Mouse (Mus musculus) heart, postnatal 0 days (tissue): ENCODE measurements around the gene Dmrtb1. TPM values are rescaled to one million over a fixed set of nuclear protein-coding genes. Genes with fewer than 3 reads are reported as not detected.

Experiments
- ATAC-seq: fragments of 200-750 bp; cut with Nextera tagmentation; 2 replicates; pipeline ENCODE4 v1.8.0; 2017; ENCODE audit warnings: low read depth, moderate number of reproducible peaks, moderate library complexity; ENCODE audit not compliant: insufficient read depth
- DNase-seq: peaks from one replicate; pipeline ENCODE4 v3.0.0-alpha.2; 2016; ENCODE audit warnings: low spot score
- H3K27ac ChIP-seq: fragments of 300-500 bp; sonication (generic); 2 replicates; pipeline ENCODE4 v1.5.1; 2014; ENCODE audit warnings: low read depth, mild to moderate bottlenecking
- H3K27me3 ChIP-seq: fragments of 300-500 bp; sonication (generic); 2 replicates; pipeline ENCODE4 v1.6.1; 2014; ENCODE audit warnings: low read length, mixed read lengths; ENCODE audit not compliant: control insufficient read depth, insufficient read depth
- H3K36me3 ChIP-seq: fragments of 300-500 bp; sonication (generic); replicated peaks from 2 replicates; pipeline ENCODE4 v1.6.1; 2014; ENCODE audit warnings: low read length, mixed read lengths; ENCODE audit not compliant: control insufficient read depth, insufficient read depth
- H3K4me1 ChIP-seq: fragments of 300-500 bp; sonication (generic); 2 replicates; pipeline ENCODE4 v1.6.1; 2014; ENCODE audit warnings: antibody characterized with exemption; ENCODE audit not compliant: control insufficient read depth, insufficient read depth
- H3K4me2 ChIP-seq: fragments of 300-500 bp; sonication (generic); 2 replicates; pipeline ENCODE4 v1.6.1; 2014; ENCODE audit warnings: low read depth, mild to moderate bottlenecking, low read length, moderate library complexity
- H3K4me3 ChIP-seq: fragments of 300-500 bp; sonication (generic); 2 replicates; pipeline ENCODE4 v1.5.1; 2014; ENCODE audit warnings: low read depth, low read length
- H3K9ac ChIP-seq: fragments of 300-500 bp; sonication (generic); replicated peaks from 2 replicates; pipeline ENCODE4 v1.6.1; 2014; ENCODE audit warnings: low read depth, low read length, mixed read lengths
- H3K9me3 ChIP-seq: fragments of 300-500 bp; sonication (generic); replicated peaks from 2 replicates; pipeline ENCODE4 v1.6.1; 2016; ENCODE audit warnings: low read length; ENCODE audit not compliant: control insufficient read depth
- CTCF ChIP-seq: IDR thresholded peaks from 2 replicates; pipeline ENCODE4 v1.5.1; 2016; ENCODE audit warnings: antibody characterized with exemption, control low read depth, low read depth
- EP300 ChIP-seq: IDR thresholded peaks from 2 replicates; pipeline ENCODE4 v1.6.1; 2016; ENCODE audit warnings: antibody characterized with exemption, low read depth
- WGBS: fragments of 180-500 bp; shearing (Covaris S2); extraction: QIAGEN DNeasy Blood & Tissue Kit; methylation state at CpG from one replicate; pipeline ENCODE4 v1.1.7; 2014; 5-methylcytosine and 5-hydroxymethylcytosine counted together
- polyA plus RNA-seq: library from polyadenylated mRNA; unstranded; fragments of >200 nt; fragmentation: Nextera tagmentation; extraction: Ambion mirVana; gene quantifications from 2 replicates; pipeline ENCODE4 v1.2.1, GENCODE M21; 2015
- total RNA-seq: library from RNA; depleted of rRNA; stranded (reverse); fragments of >200 nt; gene quantifications from 2 replicates; pipeline ENCODE4 v1.2.3, GENCODE M21; 2014; ENCODE audit warnings: low replicate concordance

Dmrtb1 gene
- total and polyA plus RNA-seq, 2 experiments from 2014 or later, result not detected

GRCm38 (mm10) chr4:107680311-107681098 lies 3.5 kb downstream of the Dmrtb1 start:
- 26% methylated on average over 15 of the region's 15 CpGs for WGBS
- no peak for ATAC-seq
- H3K27me3 ChIP-seq, result peaks cover 7% of the 10 kb centered on the region; the same call in 1 of the 2 replicates

GRCm38 (mm10) chr4:107675645-107676044 lies 8.4 kb downstream of the Dmrtb1 start:
- Histone ChIP-seq H3K4me1 (no peaks in the 10 kb centered on the region), H3K27ac (no peak overlapping the region), H3K9ac (no peak overlapping the region), H3K36me3 (no peaks in the 10 kb centered on the region), H3K9me3 (no peaks in the 10 kb centered on the region), H3K4me2 (no peak overlapping the region), H3K4me3 (no peak overlapping the region), H3K27me3 (peaks cover 28% of the 10 kb centered on the region)
- no peak for ATAC-seq
- TF ChIP-seq EP300 (no peak), CTCF (no peak)
- 67% methylated on average over 10 of the region's 10 CpGs for WGBS
- DNase-seq, result no peak

More at GRCm38 (mm10) chr4:107680311-107681098, 3.5 kb downstream of the Dmrtb1 start:
- no peaks in the 10 kb centered on the region for H3K9me3 ChIP-seq
- H3K27ac ChIP-seq, result no peak overlapping the region
- no peak overlapping the region for H3K4me2 ChIP-seq
- H3K9ac ChIP-seq, result no peak overlapping the region
- no peak overlapping the region for H3K4me3 ChIP-seq
- DNase-seq, result no peak
- TF ChIP-seq EP300, result no peak
- TF ChIP-seq CTCF, result no peak
- H3K36me3 ChIP-seq, result no peaks in the 10 kb centered on the region
- no peaks in the 10 kb centered on the region for H3K4me1 ChIP-seq

GRCm38 (mm10) chr4:107674322-107674644 lies 9.7 kb downstream of the Dmrtb1 start:
- Histone ChIP-seq H3K4me2 (no peak overlapping the region), H3K4me3 (no peak overlapping the region), H3K4me1 (no peaks in the 10 kb centered on the region), H3K27me3 (peaks cover 21% of the 10 kb centered on the region), H3K27ac (no peak overlapping the region), H3K9me3 (no peaks in the 10 kb centered on the region), H3K36me3 (no peaks in the 10 kb centered on the region), H3K9ac (no peak overlapping the region)
- 28% methylated on average over 5 of the region's 5 CpGs for WGBS
- TF ChIP-seq CTCF (no peak), EP300 (no peak)
- ATAC-seq (no peak; the same call in 1 of the 2 replicates), DNase-seq (no peak)

- Histone ChIP-seq H3K4me1 (no peaks in the 10 kb centered on the region), H3K4me3 (no peak overlapping the region), H3K36me3 (no peaks in the 10 kb centered on the region), H3K27me3 (peaks cover 21% of the 10 kb centered on the region), H3K9me3 (no peaks in the 10 kb centered on the region), H3K27ac (no peak overlapping the region), H3K4me2 (no peak overlapping the region), H3K9ac (no peak overlapping the region)
- 24% methylated on average over 23 of the region's 23 CpGs for WGBS
- no peak for TF ChIP-seq EP300
- peak; percentile 50 for TF ChIP-seq CTCF
- ATAC-seq, result peak; percentile 85
- DNase-seq, result peak; percentile 71
Observed at GRCm38 (mm10) chr4:107673638-107674321, 10.2 kb downstream of the Dmrtb1 start.

DNA sequence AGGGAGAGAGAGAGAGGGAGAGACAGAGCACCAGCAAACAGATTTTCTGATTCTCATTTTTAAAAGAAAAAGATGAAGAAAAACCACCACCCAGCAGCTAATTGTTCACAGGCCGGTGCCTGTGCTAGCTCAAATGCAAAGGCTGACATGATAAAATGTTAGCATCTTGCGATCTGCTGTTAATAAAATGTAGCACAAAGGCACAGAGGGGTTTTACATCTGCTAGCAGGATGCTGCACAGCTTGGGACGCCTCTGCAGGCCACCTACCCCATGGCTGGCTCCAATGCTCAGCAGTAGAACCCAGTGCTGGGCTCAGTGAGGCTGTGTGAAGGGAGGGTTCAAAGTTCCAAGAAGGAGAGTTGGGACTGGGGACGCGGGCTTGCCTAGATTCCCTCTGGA lies 13.3 kb downstream of the Dmrtb1 start:
- no peak overlapping the region for H3K4me2 ChIP-seq
- no peak for ATAC-seq
- no peak overlapping the region for H3K9ac ChIP-seq
- WGBS, result 64% methylated on average over 5 of the region's 5 CpGs
- peaks cover 21% of the 10 kb centered on the region for H3K27me3 ChIP-seq
- no peak for DNase-seq
- H3K9me3 ChIP-seq, result no peaks in the 10 kb centered on the region
- H3K4me3 ChIP-seq, result no peak overlapping the region
- no peaks in the 10 kb centered on the region for H3K4me1 ChIP-seq
- no peak for TF ChIP-seq EP300
- TF ChIP-seq CTCF, result no peak
- H3K36me3 ChIP-seq, result no peaks in the 10 kb centered on the region
- no peak overlapping the region for H3K27ac ChIP-seq
